Mouse (Mus musculus) testis, postnatal 10 days (tissue): ENCODE results near the gene Sf1.

Experiments
- DNase-seq: peaks from one replicate; pipeline ENCODE4 v3.0.0; 2021; ENCODE audit warnings: low spot score

Sf1 gene

DNA sequence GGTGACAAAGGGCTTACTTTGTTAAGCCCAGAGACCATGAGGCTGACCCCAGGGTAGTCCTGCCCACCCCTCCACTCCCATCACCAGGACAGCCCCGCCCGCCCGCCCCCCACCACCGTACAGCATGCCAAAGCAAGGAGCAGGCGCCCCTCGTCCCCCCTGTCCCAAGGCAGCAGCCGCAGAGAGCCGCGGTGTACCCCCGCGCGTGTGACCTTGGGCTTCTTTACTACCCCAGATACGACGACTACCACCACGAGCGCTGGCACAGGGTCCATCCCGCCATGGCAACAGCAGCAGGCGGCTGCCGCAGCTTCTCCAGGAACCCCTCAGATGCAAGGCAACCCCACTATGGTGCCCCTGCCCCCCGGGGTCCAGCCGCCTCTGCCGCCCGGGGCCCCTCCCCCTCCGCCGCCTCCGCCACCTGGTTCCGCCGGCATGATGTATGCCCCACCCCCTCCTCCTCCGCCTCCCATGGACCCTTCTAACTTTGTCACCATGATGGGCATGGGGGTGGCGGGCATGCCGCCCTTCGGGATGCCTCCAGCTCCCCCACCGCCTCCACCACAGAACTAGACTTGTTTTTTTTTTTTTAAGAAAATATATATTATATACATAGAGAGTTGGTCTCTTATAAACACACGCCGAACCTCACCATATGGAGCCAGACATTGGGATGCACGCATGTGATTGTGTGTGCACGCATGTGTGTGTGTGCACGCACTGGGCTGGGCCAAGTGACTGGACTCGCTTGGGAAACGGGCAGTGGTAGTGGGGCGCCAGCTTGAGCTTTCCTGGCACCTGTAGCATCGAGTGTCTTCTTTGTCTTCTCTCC lies 12.1 kb downstream of the Sf1 start:
- peak; percentile 65 for DNase-seq

DNA sequence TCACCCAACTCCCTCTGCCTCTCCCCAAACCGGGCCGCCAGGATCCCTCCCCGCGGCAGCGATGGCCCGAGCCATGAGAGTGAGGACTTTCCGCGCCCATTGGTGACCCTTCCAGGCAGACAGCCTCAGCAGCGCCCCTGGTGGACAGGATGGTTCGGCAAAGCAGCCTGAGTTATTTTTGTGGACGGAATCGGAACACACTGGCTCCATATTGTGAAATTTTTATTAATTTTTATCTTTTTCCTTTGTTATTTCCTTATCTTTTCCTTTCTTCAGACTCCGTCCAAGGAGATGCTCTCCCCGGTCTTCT lies 12.7 kb downstream of the Sf1 start:
- peak; percentile 95 for DNase-seq

DNA sequence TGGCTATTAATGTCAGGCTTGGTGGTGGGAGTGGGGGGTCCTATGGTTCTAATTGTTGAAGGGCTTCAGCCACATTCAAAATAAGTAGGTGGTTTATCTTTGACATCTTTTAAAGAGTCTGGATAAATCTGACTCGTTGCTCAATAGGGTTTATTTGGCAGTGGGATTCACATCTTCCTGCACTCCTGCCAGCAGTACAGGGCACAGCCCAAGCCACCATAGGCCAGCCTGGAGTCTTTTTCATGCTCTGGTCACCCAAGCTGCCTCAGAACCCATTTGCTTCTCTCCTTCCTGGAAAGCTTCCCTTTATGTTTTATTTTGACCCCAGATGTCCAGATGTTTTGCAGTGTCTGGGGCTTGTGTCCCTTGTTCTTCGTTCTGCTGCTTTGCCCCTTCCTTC lies 13.2 kb downstream of the Sf1 start:
- no peak for DNase-seq

DNA sequence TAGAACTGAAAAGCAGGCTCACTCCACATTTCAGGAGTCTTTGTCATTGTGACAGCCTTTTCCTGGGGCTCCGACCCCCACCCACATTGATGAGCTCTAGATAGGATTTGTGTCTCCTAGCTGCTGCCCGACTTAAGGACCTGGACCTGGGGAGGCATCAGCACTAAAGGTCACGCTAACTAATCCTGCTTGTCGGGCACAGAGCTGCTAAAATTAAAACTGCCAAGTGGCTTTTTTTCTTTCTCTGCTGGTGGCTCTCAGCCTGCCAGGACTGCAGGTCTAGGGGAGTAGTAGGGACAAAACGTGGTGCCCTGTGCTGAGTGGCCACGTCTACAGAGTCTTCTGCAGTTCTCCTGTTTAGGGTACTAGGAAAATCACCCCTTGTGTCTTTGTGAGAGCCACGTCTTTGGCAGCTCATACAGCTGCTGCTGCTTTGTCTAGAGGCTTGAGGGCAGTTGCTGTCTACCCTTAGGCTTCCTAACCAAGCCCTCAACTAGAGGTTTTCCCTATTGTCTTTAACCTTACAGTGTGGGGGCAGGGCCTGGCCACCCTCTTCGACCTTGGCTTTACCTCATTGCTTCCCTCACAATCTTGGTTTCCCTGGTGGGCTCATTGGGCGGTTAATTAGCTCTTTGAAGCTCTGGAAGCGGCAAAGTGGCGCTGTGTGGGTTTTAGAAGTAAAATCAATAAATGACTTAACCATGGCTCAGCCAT lies 14.0 kb downstream of the Sf1 start:
- DNase-seq = no peak

DNA sequence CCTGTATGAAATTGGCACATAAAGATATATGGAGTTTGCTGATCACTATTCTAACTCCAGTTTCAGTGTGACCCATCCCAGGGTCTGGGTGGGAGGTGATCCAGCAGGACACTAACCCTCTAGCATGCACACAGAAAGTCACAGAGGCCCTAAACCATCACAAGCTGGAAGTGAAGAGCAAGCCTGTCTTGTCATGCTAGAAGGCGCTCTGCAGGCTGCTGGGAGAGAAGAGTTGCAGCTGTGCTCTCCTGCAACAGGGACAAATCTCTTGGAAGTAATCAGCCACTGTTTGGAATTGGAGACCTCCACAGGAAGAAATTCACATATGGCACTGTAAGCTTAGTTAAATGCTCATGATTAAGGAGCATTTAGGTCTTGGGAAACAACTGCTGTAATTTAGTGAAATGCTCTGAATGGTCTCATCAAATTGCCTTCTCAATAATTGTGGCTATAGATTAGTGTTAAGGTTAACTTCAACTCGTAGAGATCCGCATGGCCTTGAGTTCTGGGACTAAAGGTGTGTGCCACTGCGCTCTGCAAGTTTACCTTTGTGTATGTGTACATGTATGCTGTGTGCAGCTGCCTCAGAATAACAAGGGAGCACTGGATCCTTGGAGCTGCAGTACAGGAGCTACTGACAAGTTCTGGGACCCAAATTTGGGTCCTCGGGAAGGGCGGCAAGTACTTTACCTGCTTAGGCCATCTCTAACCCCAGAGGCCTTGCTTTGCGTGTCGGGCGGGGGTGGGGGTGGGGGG lies 17.1 kb downstream of the Sf1 start:
- DNase-seq = no peak

DNA sequence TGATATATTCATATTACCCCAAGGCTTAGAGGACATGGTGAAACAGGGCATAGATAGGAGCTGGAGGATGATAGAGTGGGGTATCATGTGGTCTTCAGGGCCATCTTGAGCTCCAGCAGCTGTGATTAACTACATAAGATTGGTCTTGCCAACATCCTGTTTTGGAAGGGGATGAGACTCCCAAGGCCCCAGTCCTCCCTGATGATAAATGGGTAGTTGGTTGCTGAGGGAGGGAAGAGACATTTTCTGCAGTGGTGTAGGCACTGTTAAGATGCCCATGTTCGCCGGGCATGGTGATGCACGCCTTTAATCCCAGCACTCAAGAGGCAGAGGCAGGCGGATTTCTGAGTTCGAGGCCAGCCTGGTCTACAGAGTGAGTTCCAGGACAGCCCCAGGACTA lies 17.7 kb downstream of the Sf1 start:
- no peak for DNase-seq

DNA sequence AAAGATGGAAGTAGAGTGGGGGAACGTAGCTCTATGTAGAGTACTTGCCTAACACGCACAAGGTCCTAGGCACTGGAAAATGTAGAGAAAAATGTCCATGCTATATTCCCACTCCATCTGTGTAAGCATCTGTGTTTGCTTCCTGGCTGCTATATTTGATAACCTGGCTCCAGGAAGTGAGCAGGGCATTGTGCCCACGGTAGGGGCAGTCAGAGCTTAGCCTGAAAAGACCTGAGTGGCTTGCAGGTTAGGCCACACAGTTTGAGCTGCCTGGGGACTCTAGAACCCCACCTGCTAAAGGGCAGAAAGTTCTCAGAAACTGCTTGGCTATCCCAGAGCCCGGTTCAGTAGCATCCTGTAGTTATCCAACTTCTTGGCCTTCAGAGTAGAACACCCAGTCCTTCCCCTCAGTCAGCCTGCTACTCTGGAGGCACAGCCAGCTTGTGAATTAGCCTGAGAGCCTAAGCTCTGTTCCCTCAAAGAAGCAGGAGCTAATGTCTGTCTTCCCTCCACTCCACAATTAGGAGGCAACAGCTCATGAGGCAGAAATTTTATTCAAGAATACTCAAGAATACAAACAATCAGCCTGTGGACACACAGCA lies 18.9 kb downstream of the Sf1 start:
- no peak for DNase-seq

DNA sequence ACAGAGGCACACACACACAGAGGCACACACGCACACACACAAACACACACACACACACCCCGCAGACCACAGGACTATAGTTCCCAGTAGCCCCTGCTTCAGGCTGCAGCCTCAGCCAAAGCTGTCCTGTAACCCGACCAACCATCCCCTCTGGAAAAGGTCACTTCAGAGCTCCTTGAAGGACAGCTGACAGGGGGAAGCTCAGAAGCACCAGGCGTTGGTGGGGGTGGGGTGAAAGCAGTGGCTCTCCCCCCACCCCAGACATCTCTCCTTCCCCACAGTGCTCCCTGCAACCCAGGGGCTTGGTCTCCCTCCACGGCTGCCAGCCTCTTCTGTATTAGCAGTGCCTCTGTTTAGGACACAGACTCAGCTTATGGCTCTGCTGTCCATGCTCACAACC lies 20.0 kb downstream of the Sf1 start:
- no peak for DNase-seq

DNA sequence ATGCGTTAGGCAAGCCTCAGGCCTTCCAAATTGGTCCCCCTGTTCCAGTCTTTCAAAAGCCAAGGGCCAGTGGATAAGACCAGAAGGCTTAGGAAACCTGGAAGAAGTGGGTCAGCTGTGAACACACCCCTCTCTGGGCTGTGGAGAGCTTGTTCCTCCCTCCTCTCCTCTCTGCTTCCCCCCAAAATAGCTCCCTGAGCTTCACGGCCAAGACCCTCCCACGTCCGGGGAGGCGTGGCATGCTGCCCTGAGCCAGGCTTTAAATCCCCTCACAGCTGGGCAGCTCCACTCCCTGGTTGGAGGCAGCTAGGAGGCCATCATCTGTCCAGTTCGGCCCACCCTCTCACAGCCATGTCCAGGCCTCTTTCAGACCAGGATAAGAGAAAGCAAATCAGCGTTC lies 20.6 kb downstream of the Sf1 start, which contains the start of gene Pygm:
Pygm (plus strand) TSS at position 272 of the 400 bp plus-strand sequence.
- DNase-seq = peak; percentile 86

DNA sequence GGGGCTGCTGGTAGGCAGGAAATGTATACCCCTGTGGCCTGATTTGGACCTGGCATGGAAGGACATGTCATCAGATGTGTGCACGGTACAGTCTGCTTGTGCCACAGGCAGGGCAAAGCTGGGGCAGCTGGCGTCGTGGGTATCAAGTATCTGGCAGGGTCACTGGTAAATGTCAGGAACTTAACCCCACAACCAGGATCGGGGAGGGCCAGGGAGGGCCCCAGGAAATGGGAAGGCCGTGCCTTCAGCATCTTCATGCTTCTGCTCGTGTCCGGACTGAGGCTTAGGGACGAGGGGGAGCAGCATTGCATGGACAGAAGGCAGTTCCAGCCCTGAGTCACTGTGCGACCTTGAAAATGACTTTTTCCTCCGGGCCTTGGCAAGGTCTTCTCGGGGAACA lies 21.5 kb downstream of the Sf1 start:
- DNase-seq = no peak

DNA sequence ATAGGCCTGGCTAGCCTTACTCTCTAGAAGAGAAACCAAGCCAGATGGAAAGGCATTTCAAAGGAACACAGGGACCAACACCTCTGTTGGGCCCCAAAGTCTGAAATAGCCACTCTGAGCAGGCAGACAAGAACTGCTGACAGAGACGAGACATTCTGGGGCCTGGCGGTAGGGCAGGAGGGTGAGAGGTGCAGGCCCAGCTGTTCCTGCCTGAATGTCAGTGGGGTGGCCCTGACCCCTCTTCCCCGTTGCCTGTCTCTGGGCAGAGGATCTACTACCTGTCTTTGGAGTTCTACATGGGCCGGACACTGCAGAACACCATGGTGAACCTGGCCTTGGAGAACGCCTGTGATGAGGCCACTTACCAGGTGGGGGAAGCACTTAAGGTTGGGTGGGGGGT lies 21.9 kb downstream of the Sf1 start:
- DNase-seq = no peak

DNA sequence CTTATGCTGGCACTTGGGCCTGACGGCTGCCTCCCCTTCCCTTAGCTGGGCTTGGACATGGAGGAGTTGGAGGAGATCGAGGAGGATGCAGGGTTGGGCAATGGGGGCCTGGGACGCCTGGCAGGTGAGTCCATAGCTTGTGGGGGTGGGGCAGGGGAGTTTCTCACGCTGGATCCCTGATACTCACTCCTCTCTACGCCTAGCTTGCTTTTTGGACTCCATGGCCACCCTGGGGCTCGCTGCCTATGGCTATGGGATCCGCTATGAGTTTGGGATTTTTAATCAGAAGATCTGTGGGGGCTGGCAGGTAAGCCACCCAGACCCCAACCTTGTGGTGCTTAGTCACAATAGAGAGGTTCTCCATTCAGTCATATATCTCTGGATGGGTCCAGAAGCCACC lies 22.3 kb downstream of the Sf1 start:
- DNase-seq = no peak

DNA sequence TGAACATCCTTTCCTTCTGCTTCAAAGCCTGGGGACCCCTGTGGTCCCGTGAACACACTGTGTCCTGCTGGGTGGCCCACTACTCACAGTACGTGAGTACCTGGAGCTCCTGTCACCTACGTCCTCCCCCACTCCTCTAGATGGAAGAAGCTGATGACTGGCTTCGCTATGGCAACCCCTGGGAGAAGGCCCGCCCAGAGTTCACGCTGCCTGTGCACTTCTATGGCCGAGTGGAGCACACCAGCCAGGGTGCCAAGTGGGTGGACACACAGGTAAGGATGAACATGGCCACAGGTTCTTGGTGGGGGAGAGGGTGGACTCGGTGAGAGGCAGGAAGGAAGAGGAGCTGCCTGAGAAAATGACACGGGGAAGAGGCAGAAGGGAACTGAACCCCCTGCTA lies 22.7 kb downstream of the Sf1 start:
- no peak for DNase-seq

DNA sequence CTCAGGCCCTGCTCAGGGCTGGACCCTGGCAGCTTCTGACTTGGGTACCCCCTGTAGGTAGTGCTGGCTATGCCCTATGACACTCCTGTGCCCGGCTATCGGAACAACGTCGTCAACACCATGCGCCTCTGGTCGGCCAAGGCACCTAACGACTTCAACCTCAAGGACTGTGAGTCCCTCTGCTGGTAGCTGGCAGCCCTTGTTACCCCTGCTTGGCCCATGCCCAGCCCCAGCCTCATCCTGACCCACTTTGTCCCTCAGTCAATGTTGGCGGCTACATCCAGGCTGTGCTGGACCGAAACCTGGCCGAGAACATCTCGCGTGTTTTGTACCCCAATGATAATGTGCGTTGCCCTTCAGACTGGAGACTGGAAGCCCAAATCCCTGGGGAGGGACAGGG lies 24.5 kb downstream of the Sf1 start:
- no peak for DNase-seq

DNA sequence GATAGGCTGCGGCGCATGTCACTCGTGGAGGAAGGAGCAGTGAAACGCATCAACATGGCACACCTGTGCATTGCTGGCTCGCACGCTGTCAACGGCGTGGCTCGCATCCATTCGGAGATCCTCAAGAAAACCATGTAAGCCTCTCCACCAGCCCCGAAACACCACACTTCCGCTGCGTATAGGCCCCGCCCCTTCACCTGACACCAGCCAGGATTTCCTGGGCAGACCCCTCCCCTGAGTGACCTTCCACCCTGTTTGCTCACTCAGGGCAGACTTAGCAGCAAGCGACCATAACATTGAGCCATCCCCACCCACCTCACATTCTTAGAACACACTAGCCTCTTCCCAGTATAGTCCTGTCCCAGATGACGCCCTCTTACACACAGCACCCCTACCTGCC lies 26.3 kb downstream of the Sf1 start:
- no peak for DNase-seq

DNA sequence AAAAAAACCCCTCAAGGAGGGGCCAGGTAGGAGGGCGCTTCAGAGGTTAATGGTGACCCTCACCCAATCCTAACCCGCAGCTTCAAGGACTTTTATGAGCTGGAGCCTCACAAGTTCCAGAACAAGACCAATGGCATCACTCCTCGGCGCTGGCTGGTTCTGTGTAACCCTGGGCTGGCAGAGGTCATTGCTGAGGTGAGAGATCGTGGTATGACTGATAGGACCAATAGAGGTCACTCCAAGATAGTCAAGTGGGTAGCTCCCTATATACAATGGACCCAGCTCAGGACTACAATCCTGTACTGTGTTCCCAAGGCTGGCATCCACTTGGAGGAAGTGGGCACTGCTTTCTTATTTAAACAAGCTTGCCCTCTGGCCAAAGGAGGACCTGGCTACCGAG lies 26.8 kb downstream of the Sf1 start:
- DNase-seq = no peak

DNA sequence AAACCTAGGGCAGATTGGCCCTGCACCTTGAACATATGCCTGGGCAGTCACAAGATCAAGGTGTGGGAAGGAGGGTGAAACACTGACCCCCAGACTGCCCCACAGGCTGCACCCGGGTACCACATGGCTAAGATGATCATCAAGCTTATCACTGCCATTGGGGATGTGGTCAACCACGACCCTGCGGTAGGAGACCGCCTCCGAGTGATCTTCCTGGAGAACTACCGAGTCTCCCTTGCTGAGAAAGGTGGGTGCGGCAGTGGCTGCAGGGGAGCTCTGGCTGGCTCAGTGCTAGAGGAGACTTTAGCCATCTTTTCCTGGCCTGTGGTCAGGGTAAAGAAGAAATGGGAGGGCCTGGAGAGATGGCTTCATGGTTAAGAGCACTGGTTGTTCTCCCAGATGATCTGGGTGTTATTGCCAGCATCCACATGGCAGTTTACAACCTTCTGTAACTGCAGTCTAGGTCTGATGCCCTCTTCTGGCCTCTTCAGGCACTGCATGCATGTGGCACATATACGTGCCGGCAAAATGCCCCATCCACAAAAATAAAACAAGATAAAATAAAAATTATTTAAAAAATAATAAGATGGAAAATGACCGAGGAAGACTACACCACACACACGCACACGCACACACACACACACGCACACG lies 29.4 kb downstream of the Sf1 start:
- DNase-seq = no peak

DNA sequence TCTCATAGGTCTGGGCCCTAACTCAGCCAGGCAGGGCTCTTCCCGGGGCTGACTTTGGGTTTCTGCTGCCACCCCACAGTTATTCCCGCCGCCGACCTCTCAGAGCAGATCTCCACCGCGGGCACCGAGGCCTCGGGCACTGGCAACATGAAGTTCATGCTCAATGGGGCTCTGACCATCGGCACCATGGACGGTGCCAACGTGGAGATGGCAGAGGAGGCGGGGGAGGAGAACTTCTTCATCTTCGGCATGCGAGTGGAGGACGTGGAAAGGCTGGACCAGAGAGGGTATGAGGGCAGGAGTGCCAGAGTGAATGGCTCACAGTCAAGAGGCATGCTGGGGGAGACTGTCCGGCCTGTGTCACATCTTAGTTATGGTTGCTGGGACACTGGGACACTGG lies 30.1 kb downstream of the Sf1 start:
- no peak for DNase-seq

DNA sequence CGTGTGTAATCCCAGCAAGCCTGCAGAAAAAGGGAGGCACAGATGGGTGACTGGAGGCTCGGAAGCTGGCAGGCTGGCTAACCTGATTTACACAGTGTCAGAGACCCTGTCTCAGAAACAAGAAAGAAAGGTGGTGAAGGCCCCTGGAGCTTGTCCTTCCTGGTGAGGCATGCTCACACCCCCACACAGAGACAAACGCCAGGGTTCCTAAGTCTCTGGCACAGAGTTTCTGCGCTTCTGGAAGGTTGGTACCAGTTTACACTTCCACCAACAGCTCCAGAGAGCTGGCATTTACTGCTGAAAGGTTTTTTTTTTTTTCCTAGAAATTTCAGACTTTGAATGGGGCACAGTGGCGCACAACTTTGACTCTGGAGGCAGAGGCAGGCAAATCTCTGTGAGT lies 32.7 kb downstream of the Sf1 start:
- DNase-seq = no peak

DNA sequence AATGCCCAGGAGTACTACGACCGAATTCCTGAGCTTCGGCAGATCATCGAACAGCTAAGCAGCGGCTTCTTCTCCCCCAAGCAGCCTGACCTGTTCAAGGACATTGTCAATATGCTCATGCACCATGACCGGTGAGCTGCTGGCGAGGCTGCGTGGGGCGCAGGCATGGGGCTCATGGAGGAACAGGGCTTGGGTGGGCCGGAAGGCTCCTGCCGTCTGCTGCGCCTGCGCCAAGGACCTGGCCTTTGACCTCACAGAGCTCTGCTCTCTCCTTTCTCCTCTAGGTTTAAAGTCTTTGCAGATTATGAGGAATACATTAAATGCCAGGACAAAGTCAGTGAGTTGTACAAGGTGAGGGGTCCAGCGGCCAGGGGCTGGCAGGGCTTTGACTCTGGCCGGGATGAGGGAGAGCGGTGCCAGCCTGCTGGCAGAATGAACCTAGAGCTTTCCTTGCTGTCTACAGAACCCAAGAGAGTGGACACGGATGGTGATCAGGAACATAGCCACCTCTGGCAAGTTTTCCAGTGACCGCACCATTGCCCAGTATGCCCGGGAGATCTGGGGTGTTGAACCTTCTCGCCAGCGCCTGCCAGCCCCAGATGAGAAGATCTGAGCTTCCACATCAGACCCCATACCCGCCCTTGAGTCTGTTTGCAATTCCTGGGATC lies 34.2 kb downstream of the Sf1 start:
- DNase-seq = no peak

DNA sequence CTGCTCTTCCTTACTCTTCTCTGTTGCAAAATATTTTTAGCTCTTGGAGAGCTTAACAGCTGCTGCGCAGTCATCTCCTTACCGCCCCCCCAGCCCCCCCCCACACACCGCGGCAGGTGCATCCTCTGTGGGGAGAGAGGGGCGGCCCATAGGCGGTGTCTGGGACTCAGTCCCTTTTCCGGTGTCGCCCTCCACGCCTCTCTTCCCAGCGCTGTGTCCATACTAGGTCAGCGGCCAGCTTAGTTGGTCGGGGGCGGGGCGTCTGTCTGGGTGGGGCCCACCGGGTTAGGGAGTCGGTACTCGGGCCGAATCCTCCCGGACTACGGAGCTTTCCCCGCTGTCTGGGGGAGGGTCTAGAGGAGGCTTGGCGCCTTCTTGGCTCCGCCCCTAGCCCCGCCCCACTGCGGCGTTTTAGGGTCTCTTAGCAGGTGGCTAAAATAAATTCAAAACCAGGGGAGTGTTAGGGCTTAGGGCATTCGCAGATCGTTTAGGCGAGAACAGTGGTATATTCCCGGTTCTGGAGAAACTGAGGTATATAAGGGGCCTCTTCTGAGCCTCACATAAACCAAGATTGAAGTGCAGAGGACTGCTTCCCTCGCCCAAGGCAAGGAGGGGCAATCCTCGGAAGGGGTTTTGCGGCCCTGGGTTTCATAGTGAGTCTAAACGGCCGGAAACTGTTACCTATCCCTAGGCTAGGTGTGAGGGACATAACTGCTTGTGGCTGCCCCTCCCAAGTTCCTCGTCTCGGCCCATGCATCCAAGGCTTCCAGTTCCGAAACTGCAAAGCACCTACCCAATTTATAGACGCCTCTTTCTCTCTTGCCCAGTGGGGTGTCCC lies 35.2 kb downstream of the Sf1 start:
- peak; percentile 85 for DNase-seq
